Mouse (Mus musculus) frontal cortex, postnatal 14 days (tissue): ENCODE data around the gene Uggt1.

ENCODE experiments used
- DNase-seq, 2 experiments: peaks; one replicate each; pipeline ENCODE4 v3.0.0; 2022; ENCODE audit warnings: low spot score in 2 of 2

The Uggt1 gene

DNA sequence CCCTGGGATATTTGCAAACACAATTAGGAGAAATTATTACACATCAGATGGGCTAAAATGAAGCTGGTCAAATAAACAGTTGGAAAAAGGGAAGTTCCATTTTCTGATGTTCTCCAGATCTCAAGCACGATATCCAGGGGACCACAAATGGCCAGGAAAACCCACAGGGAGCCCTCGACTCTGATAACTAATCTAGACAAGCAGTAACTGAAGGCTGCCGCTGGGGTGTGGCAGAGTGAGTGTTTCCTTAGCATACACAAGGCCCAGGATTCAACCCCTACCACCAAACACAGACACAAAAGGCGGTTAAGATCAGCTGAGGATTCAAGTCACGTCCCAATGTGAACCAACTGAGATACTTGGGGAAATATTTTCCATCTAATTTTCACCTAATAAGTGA is 64.5 kb downstream of the Uggt1 start:
- no peak for DNase-seq

DNA sequence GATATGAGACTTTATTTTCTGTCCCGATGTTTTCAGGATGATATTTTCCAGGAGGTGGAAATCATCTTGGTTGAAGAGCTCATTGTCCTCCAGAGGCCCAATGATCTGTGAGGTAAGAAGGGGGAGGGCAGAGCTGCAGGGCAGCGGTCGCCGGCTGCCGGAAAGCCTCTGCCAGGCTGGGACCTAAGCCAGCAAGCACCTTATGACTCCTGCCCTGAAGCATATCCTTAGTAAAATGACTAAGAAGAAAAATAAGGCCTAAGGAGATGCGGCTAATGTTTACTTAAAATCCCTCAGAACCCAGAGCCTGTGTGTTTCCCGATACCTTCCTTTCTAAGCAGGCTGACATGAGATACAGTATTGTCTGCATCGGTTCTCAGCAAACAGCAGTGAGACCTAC is 71.1 kb downstream of the Uggt1 start:
- no peak for DNase-seq

GRCm38 (mm10) chr1:36172941-36173340 is 71.6 kb downstream of the Uggt1 start:
- DNase-seq = no peak

DNA sequence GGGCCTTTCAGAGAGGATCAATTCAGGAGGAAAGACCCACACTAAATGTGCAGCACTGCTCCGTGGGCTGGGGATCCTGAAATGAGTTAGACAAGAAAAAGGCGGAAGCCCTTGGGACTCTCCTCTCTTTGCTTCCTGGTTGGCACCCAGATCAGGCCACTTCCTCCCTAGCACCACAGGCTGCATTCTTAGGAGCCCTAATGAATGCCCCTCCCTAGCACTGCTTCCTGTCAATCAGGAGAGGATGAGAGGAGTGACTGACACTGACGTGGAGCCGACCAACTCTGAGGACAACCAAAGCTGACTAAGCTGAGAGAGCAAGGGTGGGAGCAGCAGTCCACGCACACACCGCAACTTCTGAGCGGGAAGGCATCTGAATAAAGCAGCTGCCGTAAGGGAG is 81.8 kb downstream of the Uggt1 start:
- no peak for DNase-seq

DNA sequence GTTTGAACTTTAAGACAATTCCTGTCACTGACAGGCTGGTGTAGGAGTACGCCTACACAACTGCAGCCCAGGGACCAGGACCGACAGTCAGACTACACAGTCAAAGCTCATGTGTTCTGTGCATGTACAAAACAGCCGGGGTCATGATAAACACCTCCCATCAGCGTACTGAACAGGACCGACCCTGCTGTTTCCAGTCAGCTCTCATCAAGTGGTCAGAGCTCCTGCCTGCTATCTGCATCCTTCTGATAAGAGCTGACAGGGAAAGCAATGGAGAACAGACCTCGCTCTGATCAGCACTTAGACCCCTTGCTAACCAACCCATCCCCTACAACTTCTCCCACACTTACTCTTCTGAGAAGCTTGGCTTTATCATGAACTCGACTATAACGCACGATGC is 83.3 kb downstream of the Uggt1 start:
- DNase-seq = no peak

DNA sequence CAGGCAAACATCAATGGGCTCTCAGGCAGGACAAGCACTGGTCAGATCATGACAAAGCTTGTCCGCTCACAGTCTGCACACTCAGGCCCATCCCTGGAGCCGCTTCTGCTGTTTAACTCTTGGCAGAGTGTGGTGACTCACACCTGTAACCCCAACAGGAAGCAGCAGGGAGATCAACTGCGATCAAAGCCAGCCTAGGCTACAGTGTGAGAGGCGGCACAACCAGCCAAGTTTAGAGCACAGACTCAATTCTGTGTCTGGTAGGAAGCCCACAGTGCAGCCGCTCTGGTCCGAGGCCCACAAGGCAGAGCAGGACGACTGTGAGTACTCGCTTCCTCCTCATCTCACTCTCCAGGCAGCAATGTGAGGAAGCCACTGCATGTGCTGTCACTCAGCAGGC is 84.3 kb downstream of the Uggt1 start:
- DNase-seq = no peak

GRCm38 (mm10) chr1:36149411-36149810 is 95.1 kb downstream of the Uggt1 start:
- DNase-seq = no peak

DNA sequence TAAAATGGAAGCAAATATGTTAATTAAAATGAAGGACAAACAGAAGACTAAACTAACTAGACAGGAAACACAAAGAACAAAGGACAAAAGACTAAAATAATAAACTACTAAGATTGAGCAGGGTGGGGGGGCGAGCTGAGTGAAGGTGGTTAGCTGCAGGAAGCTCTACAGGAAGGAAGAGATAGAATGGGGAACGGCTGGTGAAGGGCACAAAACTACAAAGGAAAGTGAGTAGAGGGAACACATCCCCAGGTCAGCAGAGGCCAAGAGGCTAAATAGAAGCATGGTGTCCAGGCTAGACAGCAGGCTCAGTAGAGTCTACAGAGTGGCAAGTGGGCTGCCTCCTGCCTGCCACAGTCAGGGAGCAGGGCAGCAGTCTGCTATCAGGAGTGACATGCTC is 95.7 kb downstream of the Uggt1 start:
- DNase-seq = no peak

DNA sequence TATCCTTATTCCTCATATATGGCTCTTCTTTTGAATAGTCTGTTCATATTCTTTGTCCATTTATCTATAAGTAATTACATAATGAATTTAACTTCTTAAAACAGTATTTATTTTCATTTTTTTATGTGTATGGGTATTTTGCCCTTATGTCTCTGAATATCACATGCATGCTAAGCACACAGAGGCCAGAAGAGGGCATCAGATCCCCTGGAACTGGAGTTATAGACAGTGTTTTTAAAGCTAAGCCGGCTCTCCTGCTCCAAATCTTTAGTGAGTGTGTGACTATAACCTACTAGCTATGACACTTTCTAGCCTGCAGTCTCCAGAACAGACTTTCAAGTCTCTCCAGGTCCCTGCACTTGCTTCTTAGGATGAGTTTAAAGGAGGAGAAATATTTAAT is 99.5 kb downstream of the Uggt1 start:
- DNase-seq = peak in 1 of 2 experiments; percentile 53

DNA sequence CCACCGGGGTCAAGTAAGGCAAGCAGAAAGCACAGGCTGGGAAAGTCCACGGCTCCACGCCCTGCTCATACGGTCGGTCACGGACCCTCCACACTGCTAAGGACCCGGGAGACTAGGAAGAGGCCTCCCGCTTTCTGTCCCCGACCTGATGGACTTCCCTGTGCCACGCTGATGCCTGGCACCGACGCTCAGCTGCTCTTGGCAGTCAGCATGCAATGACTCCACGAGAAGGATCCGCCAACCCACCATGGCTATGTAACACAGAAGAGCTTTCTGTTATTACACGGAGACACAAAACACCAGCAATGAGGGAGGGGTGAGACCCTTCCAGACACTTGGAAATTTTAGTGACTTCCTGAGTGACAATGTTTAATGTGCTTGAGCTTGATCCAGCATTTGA is 104.2 kb downstream of the Uggt1 start:
- no peak for DNase-seq

- peak; percentile 30 to 65 for DNase-seq
Measured at GRCm38 (mm10) chr1:36134584-36134983, 109.9 kb downstream of the Uggt1 start.

- DNase-seq = no peak
Measured at GRCm38 (mm10) chr1:36133647-36134046, 110.9 kb downstream of the Uggt1 start.

- no peak for DNase-seq
Measured at GRCm38 (mm10) chr1:36133041-36133440, 111.5 kb downstream of the Uggt1 start.

DNA sequence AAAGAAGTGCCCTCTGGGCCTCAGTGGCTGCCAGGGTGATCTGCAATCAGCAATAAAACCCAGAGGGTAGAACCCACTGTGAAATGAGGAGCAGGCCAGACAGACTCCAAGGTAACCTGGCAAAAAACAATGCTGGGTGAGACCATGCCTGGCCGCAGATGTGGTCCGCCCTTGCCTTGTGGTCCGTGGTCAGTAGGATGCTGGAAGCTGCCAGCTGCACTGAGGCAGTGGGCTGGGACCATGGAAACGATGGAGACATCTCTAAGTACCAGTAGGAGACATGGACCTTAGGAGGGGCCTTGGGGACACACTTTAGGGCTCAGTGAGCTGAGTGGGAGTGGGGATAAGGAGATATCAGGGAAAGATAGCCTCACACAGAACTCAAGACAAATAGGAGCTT is 112.3 kb downstream of the Uggt1 start:
- DNase-seq = no peak

- DNase-seq = no peak
Measured at GRCm38 (mm10) chr1:36131766-36132165, 112.8 kb downstream of the Uggt1 start.

DNA sequence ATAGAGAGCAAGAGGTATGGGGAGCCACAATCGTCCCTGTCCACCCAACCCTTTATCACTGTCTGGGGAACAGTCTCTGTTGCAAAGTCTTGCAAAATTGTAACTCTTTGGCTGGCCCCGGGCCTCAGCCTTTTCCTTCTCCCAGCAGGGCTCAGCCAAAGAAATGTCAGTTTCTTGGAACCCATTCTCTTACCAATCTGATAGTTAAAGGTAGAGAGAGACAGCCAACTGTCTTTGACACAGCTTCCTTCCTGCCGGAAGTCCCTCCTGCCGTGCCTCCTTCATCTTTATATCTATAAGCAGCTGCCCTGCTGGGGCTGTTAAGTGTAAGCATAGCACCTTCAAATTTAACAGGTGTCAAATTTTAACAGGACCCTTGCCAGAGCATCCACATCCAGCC is 113.4 kb downstream of the Uggt1 start:
- DNase-seq = no peak

GRCm38 (mm10) chr1:36130307-36131035 is 114.0 kb downstream of the Uggt1 start:
- no peak for DNase-seq

GRCm38 (mm10) chr1:36129881-36130280 is 114.6 kb downstream of the Uggt1 start:
- DNase-seq = no peak

- no peak for DNase-seq
Measured at GRCm38 (mm10) chr1:36129126-36129525, 115.4 kb downstream of the Uggt1 start.

GRCm38 (mm10) chr1:36125076-36125475 is 119.4 kb downstream of the Uggt1 start:
- DNase-seq = no peak

- no peak for DNase-seq
Measured at GRCm38 (mm10) chr1:36121172-36121571, 123.3 kb downstream of the Uggt1 start.

DNA sequence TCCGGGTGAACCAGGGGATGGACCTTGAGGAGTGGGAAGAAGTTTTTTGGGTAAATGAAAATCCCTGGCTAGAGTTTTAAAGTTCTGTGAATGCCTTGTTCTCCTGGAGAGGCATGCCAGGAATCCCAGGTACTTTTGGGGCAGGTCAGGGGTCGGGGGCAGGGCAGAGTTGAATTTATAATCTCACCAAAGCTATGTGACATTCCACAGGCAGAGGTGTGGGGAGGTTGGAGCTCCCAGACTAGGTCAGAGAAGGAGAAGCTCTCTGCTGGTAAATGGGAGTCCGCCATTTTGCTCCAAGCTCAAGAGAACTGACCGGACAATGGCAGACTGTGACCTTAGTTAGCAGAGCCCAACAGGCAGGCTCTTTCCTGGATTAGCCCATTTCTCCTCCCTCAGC is 125.1 kb downstream of the Uggt1 start:
- DNase-seq = no peak

DNA sequence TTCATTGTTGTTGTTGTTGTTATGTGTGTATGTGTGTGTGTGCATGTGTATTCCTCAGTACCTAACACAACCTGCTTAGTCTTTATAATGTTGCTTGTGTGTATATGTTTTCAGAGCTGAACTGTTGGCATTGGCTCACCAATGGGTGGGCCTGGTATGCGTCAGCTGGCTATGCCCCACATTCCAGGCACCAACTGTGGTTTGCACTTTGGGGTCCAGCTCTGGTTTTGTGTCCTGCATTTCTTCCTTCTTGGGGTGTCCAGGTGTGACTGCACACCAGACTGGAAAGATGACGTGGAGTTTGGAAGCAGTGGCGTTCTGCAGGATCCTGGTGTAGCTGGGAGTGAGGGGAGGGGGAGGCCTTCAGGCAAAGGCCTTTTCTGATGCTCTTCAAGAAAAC is 125.6 kb downstream of the Uggt1 start:
- DNase-seq = no peak

GRCm38 (mm10) chr1:36118061-36118685 is 126.3 kb downstream of the Uggt1 start:
- DNase-seq = no peak
